Mouse (Mus musculus): ENCODE data around the gene Slc16a1. TPM values are rescaled to one million over a fixed set of nuclear protein-coding genes. Genes with fewer than 3 reads are reported as not detected.

Slc16a1 gene
- polyA plus RNA-seq, 1 experiment: 24.6 TPM

DNA sequence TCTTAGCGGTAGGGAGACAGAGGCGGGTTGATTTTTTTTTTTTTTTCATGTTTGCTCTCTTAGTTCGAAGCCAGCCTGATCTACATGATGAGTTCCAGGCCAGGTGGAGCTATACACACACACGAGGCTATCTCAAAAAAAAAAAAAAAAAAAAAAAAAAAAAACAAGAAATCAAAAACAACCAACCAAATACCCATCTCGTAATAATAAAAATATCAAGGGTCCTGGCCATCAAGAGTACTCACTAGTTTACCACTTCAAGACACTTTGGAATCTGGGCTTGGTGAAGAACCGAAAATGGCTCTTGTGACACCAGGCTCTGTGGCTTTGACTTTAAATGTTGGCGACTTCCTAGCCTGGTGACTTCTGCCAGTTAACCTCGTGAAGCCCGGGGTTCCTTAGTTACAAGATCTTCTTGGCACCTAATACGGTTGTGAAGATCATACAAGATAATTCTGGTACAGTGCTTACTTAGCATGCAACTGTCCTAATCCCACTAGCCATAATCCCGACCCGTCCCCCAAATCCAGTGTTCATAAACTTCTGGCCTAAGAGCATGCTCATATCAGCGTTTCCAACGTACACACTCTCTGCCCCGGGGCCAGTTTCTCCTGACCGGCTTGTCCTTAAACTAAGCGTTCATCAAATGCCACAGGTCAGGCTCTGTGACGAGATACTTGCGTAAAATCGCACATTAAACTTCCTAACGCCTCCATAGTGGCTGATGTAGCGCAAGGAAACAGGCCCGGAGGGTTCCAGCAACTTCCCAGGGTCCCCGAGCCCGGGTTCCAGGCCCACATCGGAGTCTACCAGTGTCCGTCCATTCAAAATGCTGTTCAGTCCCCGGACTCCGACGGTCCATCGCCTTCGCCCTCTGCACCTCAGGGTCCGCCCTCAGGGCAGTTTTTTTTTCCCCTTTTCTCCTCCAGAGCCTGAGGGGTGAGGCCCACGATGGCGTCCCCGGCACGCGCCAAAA lies 753 bp upstream of the Slc16a1 start:
- Histone ChIP-seq H3K4me1 (ENCODE audit: control insufficient read depth, insufficient read depth, low read length) (no peaks in the 10 kb centered on the region; the same call in 1 of the 2 replicates), H3K27ac (ENCODE audit: insufficient read depth, low read length) (peak overlapping the region; percentile 85), H3K4me3 (ENCODE audit: insufficient read depth, low read length) (peak overlapping the region; percentile 93)
- TF ChIP-seq POLR2A (IDR thresholded peaks at IDR 0.05; ENCODE audit: extremely low read depth, insufficient read depth, low read length) (no peak), CTCF (IDR thresholded peaks at IDR 0.05; ENCODE audit: extremely low read depth, insufficient read depth, low read length) (no peak)

DNA sequence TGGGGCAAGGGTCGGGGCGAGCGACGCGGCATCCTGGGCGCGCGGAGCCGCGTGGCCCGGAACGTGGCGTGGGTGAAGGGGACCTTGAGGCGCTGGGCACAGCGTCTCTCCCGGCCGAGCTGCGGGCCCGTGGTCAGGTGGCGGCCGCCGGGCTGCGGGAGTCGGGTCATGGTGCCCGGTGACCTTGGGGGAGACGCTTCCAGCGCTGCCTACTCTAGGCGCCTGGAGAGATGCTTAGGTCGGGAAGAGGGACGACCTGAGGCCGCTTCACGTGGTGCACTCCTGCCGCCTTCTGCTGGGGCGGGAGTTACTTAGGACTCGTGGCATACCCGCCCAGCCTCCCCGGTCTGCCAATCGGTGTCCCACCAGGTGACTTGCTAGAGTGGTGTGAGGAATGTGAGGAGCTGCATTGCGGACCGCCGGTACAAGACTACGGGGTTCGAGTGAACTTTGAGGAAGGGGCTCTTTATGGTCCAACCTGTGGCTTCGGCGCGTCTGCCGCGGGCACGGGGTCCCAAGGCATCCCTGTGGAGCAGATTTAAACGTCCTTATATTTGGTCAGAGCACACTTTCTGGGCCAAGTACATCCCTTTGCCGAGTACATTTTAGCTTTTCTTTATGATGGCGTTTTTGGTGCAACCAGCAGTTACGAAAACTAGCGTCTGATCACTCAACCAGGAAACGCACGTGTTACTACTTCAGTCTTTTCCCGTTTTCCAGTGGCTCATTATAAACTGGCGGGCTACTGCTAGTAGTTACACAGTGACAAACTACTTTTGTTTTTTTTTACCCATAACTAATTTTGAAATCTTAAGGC lies 672 bp downstream of the Slc16a1 start:
- TF ChIP-seq POLR2A (IDR thresholded peaks at IDR 0.05; ENCODE audit: extremely low read depth, insufficient read depth, low read length): no peak
- Histone ChIP-seq H3K4me1 (ENCODE audit: control insufficient read depth, insufficient read depth, low read length) (no peaks in the 10 kb centered on the region; the same call in 1 of the 2 replicates), H3K4me3 (ENCODE audit: insufficient read depth, low read length) (peak overlapping the region; percentile 93), H3K27ac (ENCODE audit: insufficient read depth, low read length) (peak overlapping the region; percentile 80)

- Histone ChIP-seq H3K4me1 (ENCODE audit: control insufficient read depth, insufficient read depth, low read length) (no peaks in the 10 kb centered on the region; the same call in 1 of the 2 replicates), H3K27ac (ENCODE audit: insufficient read depth, low read length) (no peak overlapping the region), H3K4me3 (ENCODE audit: insufficient read depth, low read length) (peak overlapping the region; percentile 93)
- TF ChIP-seq CTCF (IDR thresholded peaks at IDR 0.05; ENCODE audit: extremely low read depth, insufficient read depth, low read length) (no peak), POLR2A (IDR thresholded peaks at IDR 0.05; ENCODE audit: extremely low read depth, insufficient read depth, low read length) (no peak)
Measured at GRCm38 (mm10) chr3:104639749-104640368, 1.4 kb downstream of the Slc16a1 start.

DNA sequence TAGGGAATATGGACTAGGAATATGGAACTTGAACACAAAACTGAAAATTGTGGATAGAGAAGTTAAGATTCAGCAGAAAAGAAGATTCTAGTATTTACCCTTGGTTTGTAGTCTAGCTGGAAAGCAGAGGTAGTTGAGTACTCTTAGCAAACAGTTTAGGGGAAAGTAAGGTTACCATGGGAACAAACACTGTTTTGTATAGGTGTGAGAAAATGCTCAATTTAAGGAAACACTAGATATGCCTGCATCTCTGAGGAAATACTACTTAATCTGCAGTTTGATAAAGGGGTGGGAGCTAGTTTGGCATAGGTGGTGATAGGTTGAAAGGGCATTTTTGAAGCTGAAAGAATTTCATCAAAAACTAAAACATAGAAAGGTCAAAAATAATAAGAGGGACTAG lies 2.4 kb downstream of the Slc16a1 start:
- H3K27ac ChIP-seq (ENCODE audit: insufficient read depth, low read length): no peak overlapping the region
- TF ChIP-seq POLR2A (IDR thresholded peaks at IDR 0.05; ENCODE audit: extremely low read depth, insufficient read depth, low read length) (no peak), CTCF (IDR thresholded peaks at IDR 0.05; ENCODE audit: extremely low read depth, insufficient read depth, low read length) (no peak)
- no peak overlapping the region for H3K4me3 ChIP-seq (ENCODE audit: insufficient read depth, low read length)
- H3K4me1 ChIP-seq (ENCODE audit: control insufficient read depth, insufficient read depth, low read length): no peaks in the 10 kb centered on the region; the same call in 1 of the 2 replicates

DNA sequence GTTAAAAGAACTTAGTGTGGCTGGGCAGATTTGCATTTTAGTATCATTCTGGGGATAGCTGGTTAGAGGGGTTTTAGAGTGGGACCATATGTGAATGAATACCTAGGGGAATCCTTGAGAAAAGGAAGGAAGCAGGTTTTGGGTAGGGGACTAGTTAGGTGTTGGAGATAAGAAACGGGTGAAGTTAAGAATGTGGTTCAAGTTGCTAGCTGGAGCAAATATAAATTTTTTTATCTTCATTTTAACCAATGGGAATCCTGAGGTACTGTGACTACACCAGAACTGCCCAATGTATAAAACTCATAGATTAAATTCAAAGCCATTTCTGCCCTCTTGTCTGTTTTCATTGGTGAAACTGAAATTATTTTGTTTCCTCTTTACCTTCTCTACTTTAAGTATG lies 2.8 kb downstream of the Slc16a1 start:
- Histone ChIP-seq H3K4me1 (ENCODE audit: control insufficient read depth, insufficient read depth, low read length) (no peaks in the 10 kb centered on the region; the same call in 1 of the 2 replicates), H3K27ac (ENCODE audit: insufficient read depth, low read length) (no peak overlapping the region), H3K4me3 (ENCODE audit: insufficient read depth, low read length) (no peak overlapping the region)
- TF ChIP-seq POLR2A (IDR thresholded peaks at IDR 0.05; ENCODE audit: extremely low read depth, insufficient read depth, low read length): no peak
- TF ChIP-seq CTCF (IDR thresholded peaks at IDR 0.05; ENCODE audit: extremely low read depth, insufficient read depth, low read length): no peak

GRCm38 (mm10) chr3:104643113-104643512 lies 4.6 kb downstream of the Slc16a1 start:
- TF ChIP-seq CTCF (IDR thresholded peaks at IDR 0.05; ENCODE audit: extremely low read depth, insufficient read depth, low read length) (no peak), POLR2A (IDR thresholded peaks at IDR 0.05; ENCODE audit: extremely low read depth, insufficient read depth, low read length) (no peak)
- no peak overlapping the region for H3K4me3 ChIP-seq (ENCODE audit: insufficient read depth, low read length)
- H3K4me1 ChIP-seq (ENCODE audit: control insufficient read depth, insufficient read depth, low read length): peaks cover 2% of the 10 kb centered on the region; the same call in 1 of the 2 replicates
- H3K27ac ChIP-seq (ENCODE audit: insufficient read depth, low read length): no peak overlapping the region

DNA sequence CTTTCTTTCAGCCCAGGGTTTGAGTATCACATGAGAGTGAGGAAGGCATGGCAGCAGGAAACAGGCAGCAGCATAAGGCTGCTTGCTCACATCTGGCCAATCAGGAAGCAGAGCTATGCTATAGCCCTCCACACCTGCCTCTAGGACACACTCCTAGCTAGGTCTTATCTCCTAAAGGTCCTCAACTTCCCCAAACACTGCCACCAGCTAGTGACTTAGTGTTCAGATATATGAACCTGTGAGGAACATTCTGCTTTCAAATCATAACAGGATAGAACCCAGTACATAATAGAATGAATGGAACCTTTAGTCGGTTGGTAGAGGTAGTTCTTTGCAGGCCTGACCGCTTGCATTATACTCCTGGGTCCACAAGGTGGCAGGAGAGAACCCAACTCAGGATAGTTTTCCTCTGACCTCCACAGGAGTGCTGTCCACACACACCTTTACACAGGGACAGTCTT lies 5.4 kb downstream of the Slc16a1 start:
- Histone ChIP-seq H3K4me3 (ENCODE audit: insufficient read depth, low read length) (no peak overlapping the region), H3K4me1 (ENCODE audit: control insufficient read depth, insufficient read depth, low read length) (peaks cover 2% of the 10 kb centered on the region; the same call in 1 of the 2 replicates), H3K27ac (ENCODE audit: insufficient read depth, low read length) (no peak overlapping the region)
- peak; percentile 81 for TF ChIP-seq CTCF (IDR thresholded peaks at IDR 0.05; ENCODE audit: extremely low read depth, insufficient read depth, low read length)
- TF ChIP-seq POLR2A (IDR thresholded peaks at IDR 0.05; ENCODE audit: extremely low read depth, insufficient read depth, low read length): no peak

DNA sequence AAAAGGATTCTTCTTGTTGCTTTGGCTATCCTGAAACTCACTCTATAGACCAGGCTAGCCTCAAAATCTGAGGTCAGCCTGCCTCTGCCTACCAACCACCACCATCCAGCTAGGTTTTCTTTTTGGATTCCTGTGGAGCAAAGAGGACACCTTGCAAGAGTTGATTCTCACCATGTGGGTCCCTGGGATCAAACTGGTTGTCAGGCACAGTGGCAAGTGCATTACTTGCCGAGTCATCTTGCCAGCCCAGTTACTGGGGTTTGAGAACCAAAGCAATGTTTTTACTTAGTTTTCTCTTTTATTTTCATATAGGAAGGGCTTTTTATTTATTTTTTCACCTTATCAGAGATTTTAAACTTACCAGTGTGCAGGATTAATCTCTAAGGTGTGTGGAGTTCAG lies 5.9 kb downstream of the Slc16a1 start:
- Histone ChIP-seq H3K27ac (ENCODE audit: insufficient read depth, low read length) (no peak overlapping the region), H3K4me3 (ENCODE audit: insufficient read depth, low read length) (no peak overlapping the region), H3K4me1 (ENCODE audit: control insufficient read depth, insufficient read depth, low read length) (peaks cover 2% of the 10 kb centered on the region; the same call in 1 of the 2 replicates)
- TF ChIP-seq POLR2A (IDR thresholded peaks at IDR 0.05; ENCODE audit: extremely low read depth, insufficient read depth, low read length) (no peak), CTCF (IDR thresholded peaks at IDR 0.05; ENCODE audit: extremely low read depth, insufficient read depth, low read length) (no peak)

DNA sequence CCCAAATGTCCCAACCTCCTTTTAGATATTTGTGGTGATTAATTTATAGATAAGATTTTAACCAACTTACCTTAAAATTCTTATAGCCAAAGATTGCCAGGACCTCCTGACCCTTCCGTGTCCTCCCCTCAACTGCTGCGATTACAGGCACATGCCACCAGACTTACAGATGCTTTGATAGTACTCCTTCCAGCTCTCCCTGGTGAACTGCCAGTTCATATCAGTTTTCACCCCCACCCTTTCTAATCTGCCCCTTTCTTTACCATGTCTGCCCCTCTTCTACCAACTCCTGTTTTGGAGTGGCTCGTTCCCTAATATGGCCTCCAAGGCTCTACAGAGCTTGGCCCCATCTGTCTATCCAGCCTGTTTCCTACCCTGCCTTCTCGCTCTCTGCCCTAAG lies 15.8 kb downstream of the Slc16a1 start:
- Histone ChIP-seq H3K4me3 (ENCODE audit: insufficient read depth, low read length) (no peak overlapping the region), H3K4me1 (ENCODE audit: control insufficient read depth, insufficient read depth, low read length) (no peaks in the 10 kb centered on the region), H3K27ac (ENCODE audit: insufficient read depth, low read length) (no peak overlapping the region)
- TF ChIP-seq CTCF (IDR thresholded peaks at IDR 0.05; ENCODE audit: extremely low read depth, insufficient read depth, low read length): no peak
- TF ChIP-seq POLR2A (IDR thresholded peaks at IDR 0.05; ENCODE audit: extremely low read depth, insufficient read depth, low read length): no peak

All from cortical plate, adult 2 months (tissue).